Mouse (Mus musculus): ENCODE results near the gene Paqr9. TPM values are rescaled to one million over a fixed set of nuclear protein-coding genes. Genes with fewer than 3 reads are reported as not detected.
A peak's percentile ranks its signal among the peaks of the same experiment; 100 is the strongest.

Paqr9 gene
- total and polyA plus RNA-seq, 3 experiments: not detected

DNA sequence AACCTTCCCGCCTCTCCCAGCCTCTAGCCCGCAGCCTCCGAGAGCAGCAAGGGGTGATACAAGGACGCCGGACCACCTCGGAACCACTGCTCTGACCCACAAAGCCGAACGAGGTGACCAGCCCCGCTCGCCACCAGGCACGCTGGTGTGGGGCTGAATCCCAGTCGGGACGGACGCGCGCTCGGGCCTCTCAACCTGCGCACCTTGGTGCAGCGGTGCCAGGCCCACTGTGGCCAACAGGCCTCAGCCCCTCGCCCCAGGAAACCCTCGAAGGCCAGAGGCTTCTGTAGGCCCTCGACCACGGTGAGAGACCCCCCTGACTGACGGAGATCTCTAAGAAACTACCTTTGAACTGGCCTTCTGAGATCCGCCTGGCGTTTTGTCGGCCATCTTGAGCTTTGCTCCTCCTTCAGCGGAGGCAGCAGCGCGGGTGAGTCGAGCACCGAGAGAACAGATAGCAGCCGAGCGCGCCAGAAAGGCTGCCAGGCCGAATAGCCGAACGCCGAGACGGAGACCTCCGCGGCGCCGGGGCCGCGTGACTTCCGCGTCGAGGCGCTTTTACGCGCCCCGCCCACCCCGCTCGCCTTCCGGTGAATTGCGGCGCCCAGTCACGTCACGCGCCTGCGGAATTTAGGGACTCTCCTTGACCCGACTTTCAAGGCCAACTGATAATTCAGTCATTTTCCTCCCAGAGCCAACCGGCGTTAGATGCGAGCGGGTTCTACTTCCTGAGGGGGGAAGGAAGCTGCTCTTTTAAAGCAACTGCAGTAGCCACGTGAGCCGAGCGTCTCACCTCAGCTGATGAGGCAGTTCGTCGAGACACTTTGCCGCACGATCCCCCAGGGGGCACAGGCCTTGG, 47.8 kb upstream of the Paqr9 start, which contains the start of gene U2surp:
TSS of gene U2surp (minus strand) at position 525 of the 859 bp plus-strand sequence.
- no peaks in the 10 kb centered on the region for H3K9me3 ChIP-seq (replicated peaks; ENCODE audit: low read length)
- TF ChIP-seq ZKSCAN1 (IDR thresholded peaks at IDR 0.05; ENCODE audit: borderline replicate concordance, low read depth, low read length): no peak
- no peak for TF ChIP-seq ZC3H11A (IDR thresholded peaks at IDR 0.05; ENCODE audit: low read depth, low read length)
- TF ChIP-seq E2F4 (IDR thresholded peaks at IDR 0.05; ENCODE audit: insufficient replicate concordance, low read depth, low read length): peak; percentile 96
- peak; percentile 80 for TF ChIP-seq TCF12 (IDR thresholded peaks at IDR 0.05; ENCODE audit: low read depth, low read length)
- peak; percentile 50 for TF ChIP-seq NRF1 (IDR thresholded peaks at IDR 0.05; ENCODE audit: low read depth, low read length)
- TF ChIP-seq RCOR1 (conservative IDR thresholded peaks at IDR 0.05; ENCODE audit: low read depth, low read length): peak; percentile 75; the same call in 1 of the 2 replicates
- peak; percentile 50; the same call in 1 of the 2 replicates for TF ChIP-seq KAT2A (IDR thresholded peaks at IDR 0.05; ENCODE audit: insufficient replicate concordance, low read length)
- TF ChIP-seq USF2 (conservative IDR thresholded peaks at IDR 0.05; ENCODE audit: low read depth, low read length): peak; percentile 66
- TF ChIP-seq RAD21 (IDR thresholded peaks at IDR 0.05; ENCODE audit: low read depth, low read length): no peak
- peak; percentile 98 for TF ChIP-seq BHLHE40 (IDR thresholded peaks at IDR 0.05; ENCODE audit: low read depth, low read length)
- no peak for TF ChIP-seq MAZ (IDR thresholded peaks at IDR 0.05; ENCODE audit: low read depth, low read length)
- peak; percentile 90 for TF ChIP-seq HCFC1 (IDR thresholded peaks at IDR 0.05; ENCODE audit: low read depth, low read length)
- peak; percentile 80 for TF ChIP-seq POLR2A (IDR thresholded peaks at IDR 0.05; ENCODE audit: low read depth, low read length)
- TF ChIP-seq CTCF (conservative IDR thresholded peaks at IDR 0.05 in 1 of 2, IDR thresholded peaks at IDR 0.05 in 1 of 2; ENCODE audit: low read depth in 2 of 2, low read length in 2 of 2): 0 out of 4 replicates have a peak, but pooled peaks of 1 of the 2 experiments have one; percentile 8
- TF ChIP-seq JUND (conservative IDR thresholded peaks at IDR 0.05; ENCODE audit: low read depth, low read length): no peak
- peak; percentile 63; the same call in 1 of the 2 replicates for TF ChIP-seq NELFE (IDR thresholded peaks at IDR 0.05; ENCODE audit: low read depth, low read length)
- no peak for TF ChIP-seq UBTF (IDR thresholded peaks at IDR 0.05; ENCODE audit: low read depth, low read length)
- TF ChIP-seq JUN (IDR thresholded peaks at IDR 0.05; ENCODE audit: insufficient read depth, low read depth, low read length): no peak
- peak; percentile 65 for TF ChIP-seq TBP (conservative IDR thresholded peaks at IDR 0.05; ENCODE audit: low read depth, low read length)
- TF ChIP-seq GABPA (IDR thresholded peaks at IDR 0.05; ENCODE audit: insufficient replicate concordance, low read depth, low read length): no peak
- TF ChIP-seq MYC (IDR thresholded peaks at IDR 0.05; ENCODE audit: low read depth, low read length): peak; percentile 89
- TF ChIP-seq MAX (IDR thresholded peaks at IDR 0.05; ENCODE audit: low read length): peak; percentile 97
- TF ChIP-seq MAFK (IDR thresholded peaks at IDR 0.05; ENCODE audit: insufficient replicate concordance, low read length): 0 out of 2 replicates have a peak, but pooled peaks have one; percentile 38
- peak; percentile 50 for TF ChIP-seq IRF4 (IDR thresholded peaks at IDR 0.05; ENCODE audit: low read depth, low read length)
- TF ChIP-seq MXI1 (IDR thresholded peaks at IDR 0.05; ENCODE audit: low read depth, low read length): peak; percentile 95
- peak; percentile 64 for TF ChIP-seq CHD2 (IDR thresholded peaks at IDR 0.05; ENCODE audit: low read length)
- TF ChIP-seq SIN3A (IDR thresholded peaks at IDR 0.05; ENCODE audit: low read length): peak; percentile 79
- peak; percentile 99 for TF ChIP-seq ELF1 (IDR thresholded peaks at IDR 0.05; ENCODE audit: low read depth, low read length)
- peak; percentile 87 for TF ChIP-seq USF1 (IDR thresholded peaks at IDR 0.05; ENCODE audit: low read depth, low read length)
- peak; percentile 90 for TF ChIP-seq ETS1 (conservative IDR thresholded peaks at IDR 0.05; ENCODE audit: low read depth, low read length)
- TF ChIP-seq POLR2AphosphoS2 (IDR thresholded peaks at IDR 0.05; ENCODE audit: low read depth, low read length): peak; percentile 54; the same call in 1 of the 2 replicates
- 0 out of 2 replicates have a peak, but pooled peaks have one; percentile 38 for TF ChIP-seq CHD1 (IDR thresholded peaks at IDR 0.05; ENCODE audit: low read depth, low read length)
- TF ChIP-seq MEF2A (IDR thresholded peaks at IDR 0.05; ENCODE audit: borderline replicate concordance, low read depth, low read length): peak; percentile 65; the same call in 1 of the 2 replicates
- TF ChIP-seq ZMIZ1 (IDR thresholded peaks at IDR 0.05; ENCODE audit: low read depth, low read length): peak; percentile 21; the same call in 1 of the 2 replicates
- TF ChIP-seq EP300 (IDR thresholded peaks at IDR 0.05; ENCODE audit: low read length): no peak
- peak; percentile 97 for DNase-seq (ENCODE audit: extremely low read depth)
- H3K4me3 ChIP-seq (replicated peaks in 1 of 3; ENCODE audit: low read depth in 2 of 3, low read length in 2 of 3, poor library complexity in 1 of 3): peak within 1 kb of the TSS; percentile 83 to 100 (median 98)
- peaks cover 0 to 8% of the 10 kb centered on the region in 2 experiments for H3K36me3 ChIP-seq (replicated peaks in 1 of 2; ENCODE audit: control insufficient read depth in 1 of 2, insufficient read depth in 1 of 2, low read length in 1 of 2)
- peak within 1 kb of the TSS; percentile 77 for H3K4me2 ChIP-seq (ENCODE audit: insufficient read depth, low read depth, poor library complexity, severe bottlenecking)
- in situ Hi-C loops (cut with MboI; ENCODE audit: low pct_ligation_motif_present, low pct_unique_long_range_greater_than_20kb, low sequenced_read_pairs) (no loop called here), dilution Hi-C loops (cut with MboI; ENCODE audit: extremely low pct_ligation_motif_present, extremely low pct_unique_long_range_greater_than_20kb, low sequenced_read_pairs) (no loop called here)
- peaks cover 44% of the 10 kb centered on the region for H3K79me2 ChIP-seq (replicated peaks; ENCODE audit: control insufficient read depth, extremely low read depth, insufficient read depth, poor library complexity, severe bottlenecking)
- no peaks in the 10 kb centered on the region for H3K27me3 ChIP-seq (replicated peaks)
- peak within 1 kb of the TSS; percentile 93 for H3K9ac ChIP-seq (ENCODE audit: insufficient read depth, low read depth)
- H3K4me1 ChIP-seq (ENCODE audit: control insufficient read depth in 1 of 2, insufficient read depth in 2 of 2): peaks cover 0 to 19% of the 10 kb centered on the region in 2 experiments; a peak in 2 of 4 replicates
- peak within 1 kb of the TSS; percentile 92 for H3K27ac ChIP-seq (ENCODE audit: insufficient read depth, low read depth)
